Mouse (Mus musculus) Patski (cell line): ENCODE measurements around the gene Hcn2. TPM values are rescaled to one million over a fixed set of nuclear protein-coding genes. Genes with fewer than 3 reads are reported as not detected.

Experiments used
- ATAC-seq: fragments of 100-300 bp; one replicate; pipeline ENCODE4 v1.8.0; 2021
- CTCF ChIA-PET: fragments of 350-600 bp; sonication (Branson Sonifier 250); formaldehyde crosslinking; loops from one replicate; lab custom pipeline; 2022; ENCODE audit warnings: inconsistent platforms; lab: Charles Lee
- POLR2A ChIA-PET: fragments of 350-600 bp; sonication (Branson Sonifier 250); formaldehyde crosslinking; loops from one replicate; lab custom pipeline; 2022; ENCODE audit warnings: antibody characterized with exemption, inconsistent platforms; lab: Charles Lee
- DNase-seq: peaks from one replicate; pipeline ENCODE4 v3.0.0-alpha.2; 2011; ENCODE audit warnings: low read depth, low spot score
- H3K27me3 ChIP-seq: fragments of 371-371 bp; one replicate; pipeline ENCODE4 v1.5.1; 2021
- CTCF ChIP-seq: fragments of 100-300 bp; IDR thresholded peaks from one replicate; pipeline ENCODE4 v1.5.1; 2021
- in situ Hi-C: fragments of 300-500 bp; cut with MboI; formaldehyde crosslinking; loops from 3 replicates; pipeline ENCODE4 v1.11.1; 2018; ENCODE audit warnings: low pct_unique_long_range_greater_than_20kb, mixed read lengths
- polyA plus RNA-seq: library from polyadenylated mRNA; unstranded; gene quantifications from one replicate; pipeline ENCODE4 v1.2.3, GENCODE M21; 2021

Gene Hcn2
- polyA plus RNA-seq, 1 experiment from 2014 or later = 15.4 TPM

GRCm38 (mm10) chr10:79738259-79738658 lies 21.8 kb downstream of the Hcn2 start:
- no peaks in the 10 kb centered on the region for H3K27me3 ChIP-seq
- in situ Hi-C loops = no loop called here
- no peak for TF ChIP-seq CTCF
- DNase-seq (no peak), ATAC-seq (no peak)
- CTCF ChIA-PET = no interaction called here
- POLR2A ChIA-PET = no interaction called here

GRCm38 (mm10) chr10:79739234-79739633 lies 22.8 kb downstream of the Hcn2 start:
- ATAC-seq = no peak

GRCm38 (mm10) chr10:79740863-79741262 lies 24.4 kb downstream of the Hcn2 start:
- H3K27me3 ChIP-seq = no peaks in the 10 kb centered on the region
- DNase-seq (no peak), ATAC-seq (no peak)
- TF ChIP-seq CTCF = no peak
- ChIA-PET CTCF (interaction anchor here (0.6 to 0.8 kb wide), 2 partner anchors 11 to 39 kb away, joined by 3 to 4 read pairs; no protein-coding TSS in a partner anchor), POLR2A (interaction anchor here (1.4 kb wide), 1 partner anchor 16 kb away, joined by 3 read pairs; no protein-coding TSS in a partner anchor)
- in situ Hi-C loops = no loop called here

More at GRCm38 (mm10) chr10:79739234-79739633, 22.8 kb downstream of the Hcn2 start:
- ChIA-PET POLR2A (interaction anchor here (0.9 kb wide), 1 partner anchor 63 kb away, joined by 3 read pairs; no protein-coding TSS in a partner anchor), CTCF (no interaction called here)
- no peaks in the 10 kb centered on the region for H3K27me3 ChIP-seq
- no peak for DNase-seq
- in situ Hi-C loops = no loop called here
- no peak for TF ChIP-seq CTCF

GRCm38 (mm10) chr10:79743161-79743560 lies 26.7 kb downstream of the Hcn2 start:
- POLR2A ChIA-PET = no interaction called here
- in situ Hi-C loops = no loop called here
- no peak for TF ChIP-seq CTCF
- CTCF ChIA-PET = interaction anchor here (1.7 kb wide), 1 partner anchor 10 kb away, joined by 4 read pairs; no protein-coding TSS in a partner anchor
- DNase-seq (no peak), ATAC-seq (no peak)
- no peaks in the 10 kb centered on the region for H3K27me3 ChIP-seq

- POLR2A ChIA-PET = no interaction called here
Observed at GRCm38 (mm10) chr10:79743650-79744365, 27.4 kb downstream of the Hcn2 start.

GRCm38 (mm10) chr10:79745411-79745810 lies 29.0 kb downstream of the Hcn2 start:
- POLR2A ChIA-PET = interaction anchor here (0.9 kb wide), 1 partner anchor 22 kb away, joined by 3 read pairs; no protein-coding TSS in a partner anchor

More at GRCm38 (mm10) chr10:79743650-79744365, 27.4 kb downstream of the Hcn2 start:
- no peak for DNase-seq
- in situ Hi-C loops = no loop called here
- CTCF ChIA-PET = interaction anchor here (1.5 to 1.7 kb wide), 2 partner anchors 10 to 18 kb away, joined by 3 to 4 read pairs; no protein-coding TSS in a partner anchor
- no peak for TF ChIP-seq CTCF
- H3K27me3 ChIP-seq = no peaks in the 10 kb centered on the region
- no peak for ATAC-seq

GRCm38 (mm10) chr10:79745898-79746773 lies 29.7 kb downstream of the Hcn2 start, which contains the start of gene Polrmt:
Gene Polrmt, minus strand, starts transcription at chr10:79746581.
- CTCF ChIA-PET = no interaction called here
- no peaks in the 10 kb centered on the region for H3K27me3 ChIP-seq
- DNase-seq = peak; percentile 77
- peak; percentile 93 for ATAC-seq
- in situ Hi-C loops = no loop called here
- no peak for TF ChIP-seq CTCF
- POLR2A ChIA-PET = interaction anchor here (0.9 to 3.6 kb wide), 2 partner anchors 13 to 21 kb away, joined by 3 to 10 read pairs; no protein-coding TSS in a partner anchor

More at GRCm38 (mm10) chr10:79745411-79745810, 29.0 kb downstream of the Hcn2 start:
- no peak for TF ChIP-seq CTCF
- in situ Hi-C loops = no loop called here
- ATAC-seq (no peak), DNase-seq (no peak)
- H3K27me3 ChIP-seq = no peaks in the 10 kb centered on the region
- CTCF ChIA-PET = interaction anchor here (1.5 kb wide), 1 partner anchor 20 kb away, joined by 3 read pairs; no protein-coding TSS in a partner anchor

GRCm38 (mm10) chr10:79746774-79747151 lies 30.3 kb downstream of the Hcn2 start:
- in situ Hi-C loops = no loop called here

GRCm38 (mm10) chr10:79748496-79748895 lies 32.1 kb downstream of the Hcn2 start:
- no peaks in the 10 kb centered on the region for H3K27me3 ChIP-seq
- CTCF ChIA-PET = interaction anchor here (1.2 to 2.8 kb wide), 2 partner anchors 13 to 50 kb away, joined by 3 to 7 read pairs; no protein-coding TSS in a partner anchor
- DNase-seq (no peak), ATAC-seq (no peak)
- in situ Hi-C loops = no loop called here
- TF ChIP-seq CTCF = no peak
- POLR2A ChIA-PET = interaction anchor here (0.8 to 3.6 kb wide), 2 partner anchors 11 to 17 kb away, joined by 3 to 10 read pairs; no protein-coding TSS in a partner anchor

More at GRCm38 (mm10) chr10:79746774-79747151, 30.3 kb downstream of the Hcn2 start:
- DNase-seq = no peak
- no peak for TF ChIP-seq CTCF
- ChIA-PET CTCF (interaction anchor here (2.8 kb wide), 1 partner anchor 15 kb away, joined by 7 read pairs; no protein-coding TSS in a partner anchor), POLR2A (interaction anchor here (3.6 kb wide), 1 partner anchor 12 kb away, joined by 10 read pairs; no protein-coding TSS in a partner anchor)
- H3K27me3 ChIP-seq = no peaks in the 10 kb centered on the region
- ATAC-seq = no peak
